Mouse (Mus musculus): Measurements from ENCODE around the gene Shisal1.
A peak's percentile ranks its signal among the peaks of the same experiment; 100 is the strongest.

Shisal1 gene

DNA sequence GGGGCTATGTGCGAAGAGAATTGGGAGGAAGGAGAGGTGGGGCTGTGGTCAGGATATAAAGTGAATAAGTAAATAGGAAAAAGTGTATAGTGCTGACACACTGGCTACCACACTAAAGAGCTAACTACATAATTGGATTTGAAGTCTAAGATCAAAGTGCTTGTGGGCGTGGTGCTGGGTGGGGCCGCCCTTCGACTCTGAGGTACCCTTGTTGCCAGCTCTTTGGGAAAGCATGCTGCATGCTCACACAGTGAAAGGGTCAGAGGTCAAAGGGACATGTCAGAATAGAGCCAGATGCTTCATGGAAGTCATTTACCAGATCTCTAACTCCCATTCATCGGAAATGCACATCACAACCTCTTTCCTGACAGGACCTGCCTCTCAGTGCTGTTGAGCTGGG is 74.1 kb downstream of the Shisal1 start:
- DNase-seq (ENCODE audit: low spot score in 2 of 2): no peak

- DNase-seq (ENCODE audit: low spot score in 2 of 2): no peak
Observed at GRCm38 (mm10) chr15:84367402-84367801, 79.5 kb downstream of the Shisal1 start.

GRCm38 (mm10) chr15:84366574-84366989 is 80.3 kb downstream of the Shisal1 start:
- no peak for DNase-seq (ENCODE audit: low spot score in 2 of 2)

- DNase-seq (ENCODE audit: low spot score in 2 of 2): no peak
Observed at GRCm38 (mm10) chr15:84365675-84366381, 81.1 kb downstream of the Shisal1 start.

GRCm38 (mm10) chr15:84364746-84365145 is 82.2 kb downstream of the Shisal1 start:
- no peak for DNase-seq (ENCODE audit: low spot score in 2 of 2)

DNA sequence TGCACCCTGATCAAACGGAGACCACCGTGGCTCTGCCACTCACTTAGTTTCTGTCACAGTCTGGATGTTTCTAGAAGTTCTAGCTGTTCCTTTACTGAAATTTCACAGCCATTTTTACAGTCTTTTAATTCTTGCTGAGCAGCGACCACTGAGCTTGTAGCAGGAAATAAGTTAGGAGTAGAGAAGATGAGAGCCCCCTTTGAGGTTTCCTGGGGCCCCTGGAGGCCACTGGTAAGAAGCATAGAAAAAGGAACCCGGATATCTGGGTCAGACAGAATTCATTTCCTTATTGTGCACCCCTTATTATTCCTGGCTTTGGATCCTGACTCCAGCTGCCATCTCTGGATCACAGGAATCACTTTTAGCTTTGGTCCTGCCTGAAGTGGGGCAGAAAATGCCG is 91.8 kb downstream of the Shisal1 start:
- DNase-seq (ENCODE audit: low spot score in 2 of 2): no peak

DNA sequence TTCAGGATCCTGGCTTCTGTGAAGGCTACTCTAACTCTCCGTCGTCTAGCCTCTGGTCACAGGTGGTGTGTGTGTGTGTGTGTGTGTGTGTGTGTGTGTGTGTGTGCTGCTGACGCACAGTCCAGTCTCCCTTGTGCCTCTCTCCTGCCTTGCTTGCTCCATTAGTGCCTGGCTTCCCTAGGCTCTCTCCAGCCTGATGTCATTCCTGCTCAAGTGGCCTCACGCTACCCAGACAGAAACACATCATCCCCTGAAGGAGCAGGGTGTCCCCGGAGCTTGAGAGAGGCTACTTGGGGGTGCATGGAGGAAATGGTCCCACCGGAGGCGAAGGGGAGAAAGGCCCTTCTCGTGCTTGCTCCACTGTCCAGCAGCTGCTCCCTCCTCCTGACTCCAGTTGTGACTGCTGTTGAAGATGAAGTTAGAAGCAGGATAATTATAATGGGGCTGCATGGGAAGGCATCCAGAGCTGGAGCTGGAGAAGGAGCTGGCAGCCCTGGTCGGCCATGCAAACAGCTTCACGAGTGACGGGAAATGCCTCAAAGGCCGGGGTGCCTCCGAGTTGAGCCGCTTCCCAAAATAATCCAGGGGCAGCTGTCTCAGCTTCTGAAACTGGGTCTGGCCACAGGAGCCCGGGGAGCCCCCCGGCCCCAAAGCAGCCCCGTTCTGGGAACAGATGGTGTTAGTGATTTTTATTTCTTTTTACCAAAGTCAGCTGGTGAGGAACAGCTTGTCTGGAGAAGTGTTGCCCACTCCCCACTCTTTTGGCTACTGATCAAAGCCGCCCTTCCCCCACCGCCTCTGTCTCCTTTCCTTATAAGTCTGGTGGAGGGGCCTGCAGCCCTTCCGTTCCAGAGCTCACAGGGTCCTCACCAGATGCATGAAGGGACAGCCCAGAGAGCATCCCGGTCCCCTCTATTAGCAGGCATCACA is 94.7 kb downstream of the Shisal1 start:
- no peak for DNase-seq (ENCODE audit: low spot score in 2 of 2)

DNA sequence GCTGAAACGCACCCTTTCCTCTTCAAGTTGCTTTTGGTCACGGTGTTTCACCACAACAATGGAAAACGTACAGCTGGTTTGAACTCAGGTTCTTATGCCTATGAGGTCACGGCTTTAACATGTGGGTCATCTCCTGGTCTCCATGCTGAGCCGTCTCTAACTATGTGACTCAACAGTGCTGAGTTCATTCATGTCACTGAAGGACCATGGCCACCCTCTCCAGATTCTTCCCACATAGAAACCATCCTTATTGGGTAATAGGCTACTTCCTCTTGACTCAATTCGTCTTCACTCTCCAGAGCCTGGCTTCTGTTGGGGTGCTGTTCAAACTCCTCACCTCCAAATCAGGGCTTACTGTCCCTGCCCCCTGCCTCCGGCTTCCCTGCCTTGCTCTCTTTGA is 95.6 kb downstream of the Shisal1 start:
- DNase-seq (ENCODE audit: low spot score in 2 of 2): no peak

DNA sequence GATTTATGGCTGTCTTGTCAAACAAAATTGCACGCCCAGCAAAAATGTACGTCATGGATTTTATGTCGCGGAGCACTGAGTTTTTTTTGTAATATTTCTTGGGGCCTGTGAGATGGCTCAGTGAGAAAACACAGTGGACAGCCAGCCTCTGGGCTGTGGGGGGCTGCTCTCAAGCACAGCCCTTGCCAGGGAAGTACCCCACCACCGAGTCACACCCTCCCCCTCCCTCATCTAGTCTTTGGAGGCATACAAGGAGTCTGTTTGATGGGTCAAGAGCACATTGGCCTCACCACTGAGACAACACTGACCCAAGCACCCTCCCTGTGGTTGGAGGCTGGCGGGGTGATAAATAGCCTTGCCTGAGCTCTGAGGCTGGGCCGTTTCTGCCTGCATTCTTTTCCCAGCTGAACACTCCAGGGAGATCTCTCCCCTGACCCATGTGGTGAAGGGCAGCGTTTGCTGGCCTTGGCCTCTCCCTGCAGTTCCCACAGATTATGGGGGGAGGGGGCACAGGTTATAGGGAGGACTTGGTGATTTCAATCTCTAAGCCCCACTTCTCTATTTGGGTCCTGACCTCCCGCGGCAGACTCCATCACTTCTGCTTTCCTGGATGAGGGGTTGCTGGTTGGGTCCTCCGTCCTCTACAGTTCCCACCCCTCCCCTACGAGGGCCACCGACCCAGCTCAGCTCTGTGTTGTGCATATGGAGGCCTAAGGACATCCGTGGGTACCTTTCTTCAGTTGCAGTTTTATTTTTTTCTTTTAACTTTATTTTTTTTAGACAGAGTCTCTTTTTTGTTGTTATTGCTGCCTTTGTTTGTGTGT is 96.8 kb downstream of the Shisal1 start:
- peak in 1 of 2 experiments; percentile 7 for DNase-seq (ENCODE audit: low spot score in 2 of 2)

DNA sequence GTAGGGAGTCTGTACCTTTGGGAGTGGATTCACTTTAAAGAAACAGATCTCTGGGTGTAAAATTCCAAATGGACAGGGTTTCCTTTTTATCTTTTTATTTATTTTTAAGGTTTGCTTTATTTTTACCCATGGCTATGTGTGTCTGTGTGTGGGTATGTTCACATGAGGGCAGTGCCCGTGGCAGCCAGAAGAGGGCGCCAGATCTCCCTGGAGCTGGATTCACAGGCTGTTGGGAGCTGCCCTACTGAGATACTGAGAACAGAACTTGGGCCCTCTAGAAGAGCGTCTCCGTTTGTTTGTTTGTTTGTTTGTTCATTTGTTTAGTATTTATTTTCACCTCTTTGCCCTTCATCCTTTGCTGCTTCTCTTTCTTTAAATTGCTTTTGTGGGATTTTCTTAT is 98.1 kb downstream of the Shisal1 start:
- no peak for DNase-seq (ENCODE audit: low spot score in 2 of 2)

DNA sequence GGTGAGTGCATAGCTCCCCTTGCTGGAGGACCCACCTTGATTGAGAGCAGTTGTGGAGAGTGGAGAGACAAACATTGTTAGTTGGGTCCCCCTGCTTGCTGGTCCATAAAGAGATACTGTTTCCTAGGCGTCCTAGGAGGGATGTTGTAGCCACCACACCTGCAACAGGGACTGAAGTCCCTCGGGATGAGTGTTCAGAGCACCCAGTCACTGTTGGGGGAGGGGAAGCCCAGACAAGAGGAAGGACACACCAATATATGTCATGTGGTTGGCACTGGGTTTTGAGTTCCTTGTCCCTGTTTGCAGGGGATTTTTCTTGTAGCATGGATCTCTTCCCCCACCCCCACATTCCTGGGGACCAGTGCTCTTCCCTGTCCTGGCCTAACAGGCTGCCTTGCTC is 106.0 kb downstream of the Shisal1 start:
- DNase-seq (ENCODE audit: low spot score in 2 of 2): peak; percentile 19 to 40

- no peak for DNase-seq (ENCODE audit: low spot score in 2 of 2)
Observed at GRCm38 (mm10) chr15:84337599-84337998, 109.3 kb downstream of the Shisal1 start.

DNA sequence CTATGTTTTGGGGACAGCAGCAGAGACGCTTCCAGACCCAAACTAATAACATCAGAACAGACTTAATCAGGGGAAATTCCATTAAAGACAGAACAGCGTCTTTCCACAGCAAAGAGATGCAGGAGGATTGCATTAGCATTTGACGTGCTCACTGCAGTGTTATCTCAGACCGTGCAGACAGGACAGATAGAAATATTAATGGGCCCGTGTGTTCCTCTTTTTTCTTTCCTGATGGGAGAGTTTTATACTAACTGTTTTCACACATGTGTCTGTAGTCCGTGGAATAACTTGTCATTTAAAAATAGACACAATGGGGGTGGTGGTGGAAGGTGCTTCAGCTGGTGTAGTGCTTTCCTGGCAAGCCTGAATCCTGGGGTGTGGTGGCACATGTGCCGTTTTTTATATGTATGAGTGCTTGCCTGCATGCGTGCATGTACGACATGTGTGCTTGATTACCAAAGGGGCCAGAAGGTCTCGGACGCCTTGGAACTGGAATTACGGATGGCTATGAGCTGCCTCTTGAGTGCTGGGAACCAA is 110.5 kb downstream of the Shisal1 start:
- DNase-seq (ENCODE audit: low spot score in 2 of 2): no peak

DNA sequence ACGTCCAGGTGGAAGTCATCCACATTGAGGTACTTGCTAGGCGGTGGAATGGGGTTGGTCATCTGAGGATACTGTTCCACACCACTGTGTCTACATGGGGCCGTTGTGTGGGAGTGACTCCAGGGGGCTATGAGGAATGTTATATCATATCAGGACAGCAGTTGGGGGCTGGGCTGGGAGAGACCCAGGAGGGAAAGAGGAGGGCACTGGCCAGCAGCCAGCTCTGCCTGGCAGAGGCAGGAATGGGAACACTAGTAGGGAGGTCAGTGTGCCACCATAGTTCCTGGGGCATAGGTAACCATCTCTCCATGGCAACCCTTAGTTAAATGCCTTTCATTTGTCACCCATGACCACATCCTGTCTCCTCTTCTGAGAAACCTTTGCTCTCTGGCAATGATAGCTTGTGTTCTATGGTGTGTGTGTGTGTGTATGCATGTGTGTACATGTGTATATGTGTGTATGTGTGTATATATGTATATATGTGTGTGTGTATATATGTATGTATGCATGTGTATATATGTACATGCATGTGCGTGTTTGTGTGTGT is 115.8 kb downstream of the Shisal1 start:
- DNase-seq (ENCODE audit: low spot score in 2 of 2): no peak

DNA sequence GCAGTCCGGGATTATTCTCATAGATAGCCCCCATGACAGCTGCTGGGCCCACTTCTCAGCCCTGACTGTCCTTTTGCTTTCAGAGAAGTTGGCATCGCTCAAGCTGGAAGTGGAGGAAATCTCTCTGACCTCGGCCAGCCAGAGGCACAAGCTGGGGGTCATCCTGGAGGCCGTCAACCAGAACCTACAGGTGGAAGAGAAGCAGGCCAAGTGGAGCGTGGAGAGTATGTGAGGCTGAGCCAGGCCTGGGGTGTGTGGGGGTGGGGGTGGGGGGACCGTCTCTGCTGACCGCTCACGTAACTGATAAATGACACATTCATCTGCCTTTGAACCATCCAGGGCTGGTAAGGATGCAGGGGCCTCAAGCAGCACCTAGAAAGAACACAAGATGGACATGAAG is 117.0 kb downstream of the Shisal1 start:
- DNase-seq (ENCODE audit: low spot score in 2 of 2): no peak
